Mouse (Mus musculus) heart, adult 2 months (tissue): Measurements from ENCODE around the gene Cep68. TPM values are rescaled to one million over a fixed set of nuclear protein-coding genes. Genes with fewer than 3 reads are reported as not detected.
A peak's percentile ranks its signal among the peaks of the same experiment; 100 is the strongest.
"Not testable (repeated sequence)": the region's sequence is repeated elsewhere in the genome, so short reads cannot be mapped to it uniquely, and the experiment has no call there.

ENCODE experiments used
- DNase-seq, 2 experiments: peaks; one replicate each; pipeline ENCODE4 v3.0.0; 2021
- H3K27ac ChIP-seq: fragments of 200-600 bp; 2 replicates; pipeline ENCODE4 v1.8.1; 2022
- H3K27me3 ChIP-seq: fragments of 200-500 bp; 2 replicates; pipeline ENCODE4 v1.6.1; 2012; ENCODE audit warnings: mild to moderate bottlenecking, low read length, inconsistent platforms, mixed read lengths; ENCODE audit not compliant: control insufficient read depth, insufficient read depth
- H3K36me3 ChIP-seq: fragments of 200-500 bp; 2 replicates; pipeline ENCODE4 v1.6.1; 2012; ENCODE audit warnings: low read length, inconsistent platforms; ENCODE audit not compliant: control insufficient read depth, insufficient read depth
- H3K4me1 ChIP-seq: fragments of 200-500 bp; 2 replicates; pipeline ENCODE4 v1.6.1; 2011; ENCODE audit warnings: low read length; ENCODE audit not compliant: control insufficient read depth, insufficient read depth
- H3K4me3 ChIP-seq: fragments of 200-600 bp; 2 replicates; pipeline ENCODE4 v1.8.1; 2022
- H3K79me2 ChIP-seq: fragments of 200-500 bp; replicated peaks from 2 replicates; pipeline ENCODE4 v1.6.1; 2012; ENCODE audit warnings: mild to moderate bottlenecking, inconsistent platforms, low read length, moderate library complexity, mixed read lengths; ENCODE audit not compliant: control insufficient read depth, insufficient read depth
- H3K9ac ChIP-seq: fragments of 200-500 bp; 2 replicates; pipeline ENCODE4 v1.6.1; 2012; ENCODE audit warnings: low read depth, mild to moderate bottlenecking, control low read depth, inconsistent platforms, low read length, mixed read lengths
- CTCF ChIP-seq: fragments of 200-600 bp; IDR thresholded peaks from 2 replicates; pipeline ENCODE4 v1.8.1; 2022; ENCODE audit warnings: antibody characterized with exemption, mild to moderate bottlenecking, moderate library complexity
- EP300 ChIP-seq: fragments of 200-500 bp; IDR thresholded peaks from 2 replicates; pipeline ENCODE4 v1.6.1; 2011; ENCODE audit warnings: low read depth, low read length, control low read depth; ENCODE audit not compliant: insufficient read depth
- POLR2A ChIP-seq: fragments of 200-500 bp; IDR thresholded peaks from 2 replicates; pipeline ENCODE4 v1.6.1; 2011; ENCODE audit warnings: mild to moderate bottlenecking, low read depth, low read length, control low read depth; ENCODE audit not compliant: insufficient read depth
- WGBS: fragments of 180-500 bp; shearing (Covaris S2); methylation state at CpG from one replicate; pipeline ENCODE4 v1.1.7; 2018; 5-methylcytosine and 5-hydroxymethylcytosine counted together
- intact Hi-C: fragments of 180-260 bp; cut with DNase I; formaldehyde crosslinking; loops from one replicate; pipeline ENCODE4 v1.15.1; 2025
- polyA plus RNA-seq: library from polyadenylated mRNA; depleted of rRNA; stranded (reverse); fragments of >200 nt; gene quantifications from 2 replicates; pipeline ENCODE4 v1.2.3, GENCODE M21; 2012
- total RNA-seq, 2 experiments: library from RNA; stranded (reverse); gene quantifications; 2 replicates each; pipeline ENCODE4 v1.2.3; 2021

Cep68 gene
- total and polyA plus RNA-seq, 3 experiments, result 20.1 to 49.3 (median 43.1) TPM

GRCm38 (mm10) chr11:20230286-20230685 is 18.9 kb downstream of the Cep68 start:
- no peak for TF ChIP-seq CTCF
- TF ChIP-seq POLR2A, result no peak
- no peak for TF ChIP-seq EP300
- Histone ChIP-seq H3K36me3 (peaks cover 56% of the 10 kb centered on the region), H3K4me3 (no peak overlapping the region), H3K27ac (peak overlapping the region; percentile 64), H3K79me2 (no peaks in the 10 kb centered on the region), H3K4me1 (peaks cover 28% of the 10 kb centered on the region), H3K9ac (peak overlapping the region; percentile 4; the same call in 1 of the 2 replicates), H3K27me3 (no peaks in the 10 kb centered on the region)
- DNase-seq, result no peak
- intact Hi-C loops, result no loop called here
- 3% methylated on average over 1 of the region's 1 CpGs for WGBS

- Histone ChIP-seq H3K27ac (peak overlapping the region; percentile 64), H3K79me2 (peaks cover 2% of the 10 kb centered on the region; the same call in 1 of the 2 replicates), H3K9ac (no peak overlapping the region), H3K4me3 (no peak overlapping the region), H3K4me1 (peaks cover 28% of the 10 kb centered on the region), H3K27me3 (no peaks in the 10 kb centered on the region), H3K36me3 (peaks cover 64% of the 10 kb centered on the region)
- intact Hi-C loops, result no loop called here
- WGBS, result 42% methylated on average over 4 of the region's 4 CpGs
- no peak for DNase-seq
- TF ChIP-seq POLR2A, result no peak
- TF ChIP-seq CTCF, result no peak
- TF ChIP-seq EP300, result no peak
Observed at GRCm38 (mm10) chr11:20229311-20229710, 19.9 kb downstream of the Cep68 start.

- Histone ChIP-seq H3K9ac (no peak overlapping the region), H3K27ac (peak overlapping the region; percentile 3; the same call in 1 of the 2 replicates), H3K36me3 (peaks cover 65% of the 10 kb centered on the region), H3K4me1 (peaks cover 28% of the 10 kb centered on the region), H3K4me3 (no peak overlapping the region), H3K27me3 (no peaks in the 10 kb centered on the region), H3K79me2 (peaks cover 5% of the 10 kb centered on the region; the same call in 1 of the 2 replicates)
- TF ChIP-seq POLR2A (no peak), CTCF (no peak), EP300 (no peak)
- DNase-seq, result no peak
- intact Hi-C loops, result no loop called here
- WGBS, result 43% methylated on average over 5 of the region's 5 CpGs
Observed at GRCm38 (mm10) chr11:20228666-20229065, 20.6 kb downstream of the Cep68 start.

GRCm38 (mm10) chr11:20225938-20226337 is 23.3 kb downstream of the Cep68 start:
- Histone ChIP-seq H3K36me3 (peaks cover 73% of the 10 kb centered on the region), H3K27me3 (no peaks in the 10 kb centered on the region), H3K4me1 (peaks cover 19% of the 10 kb centered on the region), H3K27ac (no peak overlapping the region), H3K9ac (no peak overlapping the region), H3K4me3 (no peak overlapping the region), H3K79me2 (peaks cover 6% of the 10 kb centered on the region)
- no peak for TF ChIP-seq EP300
- no peak for TF ChIP-seq POLR2A
- TF ChIP-seq CTCF, result no peak
- DNase-seq, result no peak
- 94% methylated on average over 4 of the region's 4 CpGs for WGBS
- intact Hi-C loops, result no loop called here

- WGBS, result 72% methylated on average over 6 of the region's 6 CpGs
- no peak overlapping the region for H3K9ac ChIP-seq
- intact Hi-C loops, result no loop called here
- no peak overlapping the region for H3K27ac ChIP-seq
- peaks cover 66% of the 10 kb centered on the region for H3K36me3 ChIP-seq
- no peak overlapping the region for H3K4me3 ChIP-seq
- peaks cover 9% of the 10 kb centered on the region for H3K79me2 ChIP-seq
- no peak for TF ChIP-seq POLR2A
- no peak for TF ChIP-seq CTCF
- TF ChIP-seq EP300, result no peak
- H3K4me1 ChIP-seq, result peaks cover 8% of the 10 kb centered on the region
- no peaks in the 10 kb centered on the region for H3K27me3 ChIP-seq
- no peak for DNase-seq
Observed at GRCm38 (mm10) chr11:20224196-20224595, 25.0 kb downstream of the Cep68 start.

GRCm38 (mm10) chr11:20221671-20222070 is 27.6 kb downstream of the Cep68 start:
- H3K4me3 ChIP-seq, DNase-seq, H3K27me3 ChIP-seq, H3K4me1 ChIP-seq, intact Hi-C loops, H3K9ac ChIP-seq, H3K27ac ChIP-seq, H3K79me2 ChIP-seq: not testable (repeated sequence)
- peaks cover 62% of the 10 kb centered on the region for H3K36me3 ChIP-seq
- 100% methylated on average over 1 of the region's 1 CpGs for WGBS

GRCm38 (mm10) chr11:20217227-20217626 is 32.0 kb downstream of the Cep68 start:
- peaks cover 11% of the 10 kb centered on the region for H3K4me1 ChIP-seq
- intact Hi-C loops, result no loop called here
- H3K27me3 ChIP-seq, result no peaks in the 10 kb centered on the region
- no peak for DNase-seq
- no peak for TF ChIP-seq POLR2A
- TF ChIP-seq EP300, result no peak
- TF ChIP-seq CTCF, result no peak
- no peak overlapping the region for H3K9ac ChIP-seq
- peaks cover 53% of the 10 kb centered on the region for H3K36me3 ChIP-seq
- H3K4me3 ChIP-seq, result no peak overlapping the region
- WGBS, result 95% methylated on average over 1 of the region's 1 CpGs
- H3K79me2 ChIP-seq, result peaks cover 10% of the 10 kb centered on the region
- no peak overlapping the region for H3K27ac ChIP-seq
